Mouse (Mus musculus) thymus, postnatal 0 days (tissue): ENCODE results near the gene Slc10a6. TPM values are rescaled to one million over a fixed set of nuclear protein-coding genes. Genes with fewer than 3 reads are reported as not detected.

Experiments
- DNase-seq: peaks from one replicate; pipeline ENCODE4 v3.0.0-alpha.2; 2015; ENCODE audit warnings: low spot score
- polyA plus RNA-seq: library from polyadenylated mRNA; unstranded; fragments of >200 nt; fragmentation: Nextera tagmentation; extraction: Ambion mirVana; gene quantifications from 2 replicates; pipeline ENCODE4 v1.2.1, GENCODE M21; 2015

Slc10a6 gene
- 0.21 and 0.30 TPM in 2 replicates for polyA plus RNA-seq

DNA sequence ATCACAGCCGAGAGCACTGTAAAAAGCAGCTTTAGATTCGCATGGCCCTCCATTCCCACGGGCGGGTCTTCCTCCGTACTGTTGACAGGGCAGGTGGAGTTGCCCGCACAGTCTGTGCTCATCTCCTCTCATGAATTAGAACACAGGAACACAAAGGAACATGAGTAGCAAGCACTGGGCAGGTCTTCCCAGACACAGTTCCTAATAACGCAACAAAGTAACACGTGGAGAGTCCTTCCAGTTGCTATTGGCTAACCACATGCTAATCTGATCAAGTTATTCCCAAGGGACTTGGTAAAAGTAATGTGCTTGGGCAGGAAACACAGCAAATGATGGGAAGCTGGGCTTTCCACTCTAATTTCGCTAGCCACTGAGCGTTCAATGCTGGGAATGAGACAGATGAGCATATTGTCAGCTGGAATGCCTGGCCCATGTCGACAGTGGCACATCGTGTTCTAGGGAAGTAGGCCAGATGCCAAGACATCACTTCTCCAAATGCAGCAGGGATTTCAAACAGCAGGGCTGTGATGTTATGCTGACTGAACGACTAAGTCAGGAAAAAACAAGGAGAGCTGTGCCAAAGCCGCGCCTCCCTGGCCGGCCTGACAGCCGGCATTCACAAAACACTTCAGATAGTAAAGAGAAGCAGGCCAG is at the start of gene Slc10a6:
Gene Slc10a6 (minus strand): TSS at position 293 of the 654 bp plus-strand sequence.
- DNase-seq: no peak

GRCm38 (mm10) chr5:103678974-103679373 is 49.8 kb upstream of the Slc10a6 start:
- DNase-seq: no peak

DNA sequence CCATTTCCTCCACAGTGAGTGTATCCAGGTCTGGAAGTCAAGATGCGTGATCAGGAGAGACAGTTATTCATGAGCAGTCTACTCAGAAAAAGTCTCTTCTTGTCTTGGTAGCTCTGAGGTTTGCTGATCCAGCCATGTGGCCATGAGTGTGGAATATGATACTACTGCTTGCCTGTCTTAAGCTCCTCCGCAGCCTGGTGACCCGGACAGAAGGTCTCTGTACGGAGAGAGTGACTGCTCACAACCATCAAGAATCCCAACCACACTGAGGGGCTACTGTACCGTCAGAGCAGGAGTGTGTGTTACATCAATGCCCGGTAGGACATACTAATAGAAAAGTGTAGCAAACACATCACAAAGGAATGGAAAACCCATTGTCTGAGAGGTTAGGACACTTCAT is 48.7 kb upstream of the Slc10a6 start:
- DNase-seq: no peak

GRCm38 (mm10) chr5:103676289-103676881 is 47.2 kb upstream of the Slc10a6 start:
- no peak for DNase-seq

GRCm38 (mm10) chr5:103674482-103674881 is 45.3 kb upstream of the Slc10a6 start:
- no peak for DNase-seq

- DNase-seq: no peak
These were observed 44.4 kb upstream of the Slc10a6 start for GRCm38 (mm10) chr5:103673611-103674010.

DNA sequence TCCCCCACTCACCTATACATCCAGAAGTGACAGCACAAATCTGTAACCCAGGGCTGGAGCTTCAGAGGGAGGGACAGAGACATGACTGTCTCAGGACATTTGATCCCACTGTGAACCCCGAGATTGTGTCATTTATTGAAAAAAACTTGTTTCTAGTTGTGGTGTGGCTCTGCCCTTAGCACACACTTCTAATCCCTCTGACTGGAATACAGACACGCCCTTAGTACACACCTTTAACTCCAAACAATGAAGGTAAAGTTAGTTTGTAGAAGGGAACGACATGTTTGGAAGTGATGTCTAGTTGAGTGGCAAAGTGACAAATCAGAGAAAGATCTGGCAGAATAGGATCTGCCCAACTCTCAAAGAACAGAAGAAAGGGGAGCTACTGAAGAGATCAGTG is 42.7 kb upstream of the Slc10a6 start:
- DNase-seq: no peak

- no peak for DNase-seq
These were observed 36.7 kb upstream of the Slc10a6 start for GRCm38 (mm10) chr5:103665876-103666275.

DNA sequence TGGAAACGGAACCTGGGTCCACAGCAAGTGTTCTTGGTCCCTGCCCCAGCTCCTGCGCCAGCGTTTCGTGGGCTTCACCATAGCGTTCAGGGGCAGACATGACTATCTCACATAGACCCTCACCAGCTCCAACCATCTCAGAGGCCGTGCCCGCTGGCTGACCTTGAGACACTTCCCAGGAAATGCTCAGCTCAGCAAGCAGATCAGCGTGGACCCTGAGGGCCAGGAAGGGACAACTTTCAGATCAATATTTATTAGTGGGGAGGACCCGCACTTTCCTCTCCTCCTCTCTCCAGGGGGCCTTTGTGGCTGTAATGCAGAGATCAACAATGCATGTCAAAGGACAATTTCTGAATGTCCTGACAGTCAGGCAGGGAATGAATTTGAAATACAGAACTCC is 35.7 kb upstream of the Slc10a6 start:
- DNase-seq: no peak

- DNase-seq: peak; percentile 72
These were observed 30.4 kb upstream of the Slc10a6 start for GRCm38 (mm10) chr5:103659571-103659970.

GRCm38 (mm10) chr5:103658921-103659320 is 29.7 kb upstream of the Slc10a6 start:
- DNase-seq: peak; percentile 40

- DNase-seq: peak; percentile 82
These were observed 26.3 kb upstream of the Slc10a6 start, which contains the start of gene 1700016H13Rik for GRCm38 (mm10) chr5:103655346-103656118. Gene 1700016H13Rik (minus strand): TSS chr5:103656010.

DNA sequence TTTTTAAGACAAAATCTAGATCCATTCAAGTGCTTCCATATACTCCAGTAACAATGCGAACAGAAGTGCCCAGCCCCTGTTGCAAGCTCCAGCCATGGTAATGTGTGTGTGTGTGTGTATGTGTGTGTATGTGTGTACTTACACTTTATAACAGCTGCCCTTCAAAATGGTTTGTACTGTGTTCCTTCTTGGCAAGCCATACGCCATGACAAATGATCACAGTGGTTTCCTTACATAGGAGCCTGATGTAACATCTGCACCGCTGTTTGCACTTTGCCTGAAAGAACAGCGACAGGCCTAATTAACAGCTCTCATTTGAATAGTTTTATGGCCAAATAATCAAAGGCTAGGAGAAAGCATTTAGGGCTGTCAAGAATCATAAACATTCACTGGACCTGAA is 25.6 kb upstream of the Slc10a6 start:
- no peak for DNase-seq

DNA sequence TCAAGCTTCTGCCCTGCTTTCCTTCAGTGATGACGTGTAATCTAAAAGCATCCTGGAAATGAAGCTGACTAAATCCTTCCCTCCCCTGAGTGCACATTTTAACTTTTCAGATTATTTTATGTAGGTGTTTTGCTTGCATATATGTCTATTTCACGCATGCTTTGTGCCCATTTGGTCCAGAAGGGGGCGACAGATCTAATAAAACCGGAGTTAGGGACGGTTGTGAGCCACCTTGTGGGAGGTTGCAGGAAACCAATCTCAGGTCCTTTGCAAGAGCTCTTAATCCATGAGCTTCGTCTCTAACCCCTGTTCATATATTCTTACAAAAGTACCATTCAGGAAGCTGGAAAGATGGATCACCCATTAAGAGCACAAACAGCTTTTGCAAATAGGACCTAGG is 25.0 kb upstream of the Slc10a6 start:
- DNase-seq: peak; percentile 80

DNA sequence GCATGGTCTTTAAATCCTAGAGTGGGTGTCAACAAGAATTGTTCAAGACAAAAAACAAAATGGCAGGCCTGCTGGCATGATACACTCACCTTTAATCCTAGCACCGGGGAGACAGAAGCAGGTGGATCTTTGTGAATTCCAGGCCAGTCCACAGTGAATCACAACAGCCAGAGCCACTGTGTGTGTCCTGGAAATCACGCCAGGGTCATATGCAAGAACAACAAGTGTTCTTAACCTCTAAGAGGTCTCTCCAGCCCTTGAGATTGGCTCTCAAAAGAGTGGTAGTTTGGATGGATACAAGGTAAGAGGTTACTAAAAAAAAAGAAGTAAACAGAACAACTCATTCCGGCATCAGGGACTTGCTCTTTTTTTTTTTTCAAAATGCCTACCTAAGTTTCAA is 18.1 kb upstream of the Slc10a6 start:
- DNase-seq: no peak

- DNase-seq: no peak
These were observed 15.0 kb upstream of the Slc10a6 start for GRCm38 (mm10) chr5:103644167-103644566.

DNA sequence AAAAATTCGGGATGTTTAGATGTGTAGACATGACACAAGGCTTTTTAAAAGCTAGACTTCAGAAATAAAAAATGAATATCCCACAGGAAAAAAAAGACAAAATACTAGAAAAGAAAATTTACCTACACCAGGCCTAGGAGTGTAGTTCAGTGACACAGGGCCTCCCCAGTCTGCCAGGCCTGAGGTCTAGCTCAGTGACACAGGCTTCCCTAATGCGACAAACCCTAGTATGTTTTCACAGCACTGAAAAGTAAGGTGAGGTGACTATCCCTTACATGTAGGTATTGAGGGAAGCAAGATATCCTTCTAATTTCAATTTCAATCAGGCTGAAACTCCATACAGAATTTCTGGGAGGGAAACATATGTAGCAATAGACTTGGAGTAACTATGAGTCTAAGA is 8.0 kb upstream of the Slc10a6 start:
- DNase-seq: no peak

- no peak for DNase-seq
These were observed 814 bp upstream of the Slc10a6 start for GRCm38 (mm10) chr5:103629854-103630580.

GRCm38 (mm10) chr5:103628499-103628898 is 704 bp downstream of the Slc10a6 start:
- no peak for DNase-seq

DNA sequence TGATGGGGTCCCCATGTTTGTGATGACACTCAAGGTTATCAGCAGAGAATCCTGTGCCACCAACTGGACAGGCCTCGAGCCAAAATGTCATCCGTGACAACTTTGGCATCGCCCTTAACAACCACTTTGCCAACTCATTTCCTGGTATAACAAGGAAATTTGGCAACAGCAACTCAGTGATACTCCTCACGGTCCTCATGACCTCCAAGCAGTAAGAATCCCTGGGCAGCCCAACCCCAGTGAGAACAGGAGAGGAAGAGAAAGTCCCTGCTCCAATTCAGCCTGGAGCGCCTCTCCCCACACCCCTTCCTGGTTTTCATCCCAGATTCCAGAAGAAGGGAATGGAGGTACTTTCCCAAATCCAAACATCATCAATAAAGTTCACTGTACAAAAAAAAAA is 4.4 kb downstream of the Slc10a6 start:
- no peak for DNase-seq

- DNase-seq: no peak
These were observed 6.9 kb downstream of the Slc10a6 start for GRCm38 (mm10) chr5:103622321-103622720.
